Mouse (Mus musculus) heart, embryonic 11.5 days (tissue): ENCODE data around the gene Hdac11. TPM values are rescaled to one million over a fixed set of nuclear protein-coding genes. Genes with fewer than 3 reads are reported as not detected.

Source experiments
- ATAC-seq: fragments of 200-750 bp; cut with Nextera tagmentation; replicated peaks from 2 replicates; pipeline ENCODE4 v1.8.0; 2017; ENCODE audit warnings: moderate library complexity; ENCODE audit not compliant: insufficient number of reproducible peaks, low FRiP score, low TSS enrichment
- H3K27ac ChIP-seq: fragments of 300-500 bp; sonication (generic); 2 replicates; pipeline ENCODE4 v1.5.1; 2014; ENCODE audit warnings: mild to moderate bottlenecking, low read depth, low read length
- H3K27me3 ChIP-seq: fragments of 300-500 bp; sonication (generic); 2 replicates; pipeline ENCODE4 v1.6.1; 2014; ENCODE audit warnings: mild to moderate bottlenecking, low read length, mixed read lengths; ENCODE audit not compliant: control insufficient read depth, insufficient read depth
- H3K36me3 ChIP-seq: fragments of 300-500 bp; sonication (generic); 2 replicates; pipeline ENCODE4 v1.6.1; 2014; ENCODE audit warnings: mild to moderate bottlenecking, low read length, moderate library complexity, mixed read lengths; ENCODE audit not compliant: control insufficient read depth, insufficient read depth
- H3K4me1 ChIP-seq: fragments of 300-500 bp; sonication (generic); 2 replicates; pipeline ENCODE4 v1.6.1; 2014; ENCODE audit warnings: low read length; ENCODE audit not compliant: control insufficient read depth, insufficient read depth
- H3K4me2 ChIP-seq: fragments of 300-500 bp; sonication (generic); 2 replicates; pipeline ENCODE4 v1.6.1; 2014; ENCODE audit warnings: mild to moderate bottlenecking, moderate library complexity
- H3K4me3 ChIP-seq: fragments of 300-500 bp; sonication (generic); 2 replicates; pipeline ENCODE4 v1.5.1; 2014; ENCODE audit warnings: low read depth, low read length
- H3K9ac ChIP-seq: fragments of 300-500 bp; sonication (generic); 2 replicates; pipeline ENCODE4 v1.6.1; 2014; ENCODE audit warnings: mild to moderate bottlenecking, low read depth, low read length, moderate library complexity
- H3K9me3 ChIP-seq: fragments of 300-500 bp; sonication (generic); replicated peaks from 2 replicates; pipeline ENCODE4 v1.6.1; 2016; ENCODE audit warnings: low read length; ENCODE audit not compliant: control insufficient read depth
- WGBS: fragments of 180-500 bp; shearing (Covaris S2); extraction: QIAGEN DNeasy Blood & Tissue Kit; methylation state at CpG from one replicate; pipeline ENCODE4 v1.1.7; 2014; ENCODE audit not compliant: insufficient replicate concordance; 5-methylcytosine and 5-hydroxymethylcytosine counted together
- polyA plus RNA-seq: library from polyadenylated mRNA; unstranded; fragments of >200 nt; fragmentation: Nextera tagmentation; extraction: Ambion mirVana; gene quantifications from 2 replicates; pipeline ENCODE4 v1.2.1, GENCODE M21; 2014

The Hdac11 gene
- polyA plus RNA-seq, 1 experiment from 2014 or later = 7.9 TPM

DNA sequence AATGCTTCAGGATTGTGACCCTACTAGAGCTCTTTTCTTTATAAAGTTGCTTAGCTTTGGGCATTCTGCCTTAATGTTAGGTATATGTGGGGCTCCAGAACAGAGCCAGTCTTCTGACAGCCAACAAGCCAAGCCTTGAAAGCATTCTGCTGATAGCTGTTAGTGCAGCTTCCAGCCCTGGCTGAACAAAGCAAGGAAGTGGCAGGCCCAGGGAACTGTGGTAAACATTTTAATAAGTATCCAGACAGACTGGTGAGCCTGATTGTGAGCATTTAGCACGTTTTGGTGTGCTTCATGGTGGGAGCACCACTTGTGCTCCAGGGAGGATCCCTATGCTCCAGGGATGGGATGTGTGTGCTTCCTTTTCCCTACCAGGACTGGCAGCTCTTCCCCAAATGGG is 26.6 kb downstream of the Hdac11 start:
- Histone ChIP-seq H3K27ac (no peak overlapping the region), H3K9me3 (no peaks in the 10 kb centered on the region)
- 33% methylated on average over 1 of the region's 1 CpGs for WGBS

DNA sequence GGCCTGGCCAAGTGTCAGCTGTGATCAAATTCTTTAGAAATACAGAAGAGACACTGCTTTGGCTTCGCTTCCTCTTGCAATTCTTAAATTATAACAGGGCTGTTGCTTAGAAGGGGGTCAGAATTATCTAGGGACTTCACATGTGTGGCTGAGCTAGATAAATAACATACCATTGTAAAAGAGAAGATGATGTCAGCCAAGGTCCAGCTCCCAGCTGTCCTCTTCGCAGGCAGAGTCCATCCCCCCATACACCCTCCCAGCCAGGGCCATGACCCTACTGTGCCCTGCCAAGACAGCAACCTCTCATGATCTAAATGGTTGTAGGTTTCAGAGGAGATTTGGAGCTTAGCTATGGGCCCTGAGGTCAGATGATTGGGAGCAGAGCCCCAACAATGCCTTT is 27.5 kb downstream of the Hdac11 start:
- Histone ChIP-seq H3K27ac (no peak overlapping the region), H3K9ac (no peak overlapping the region), H3K27me3 (no peaks in the 10 kb centered on the region; the same call in 1 of the 2 replicates), H3K36me3 (no peaks in the 10 kb centered on the region), H3K9me3 (no peaks in the 10 kb centered on the region), H3K4me1 (peaks cover 6% of the 10 kb centered on the region; the same call in 1 of the 2 replicates), H3K4me2 (no peak overlapping the region), H3K4me3 (no peak overlapping the region)
- no peak for ATAC-seq
- 46% methylated on average over 2 of the region's 2 CpGs for WGBS

More for the DNA sequence above, 26.6 kb downstream of the Hdac11 start:
- Histone ChIP-seq H3K36me3 (no peaks in the 10 kb centered on the region), H3K4me1 (peaks cover 6% of the 10 kb centered on the region; the same call in 1 of the 2 replicates), H3K27me3 (no peaks in the 10 kb centered on the region; the same call in 1 of the 2 replicates), H3K4me3 (no peak overlapping the region), H3K4me2 (no peak overlapping the region), H3K9ac (no peak overlapping the region)
- ATAC-seq = no peak

DNA sequence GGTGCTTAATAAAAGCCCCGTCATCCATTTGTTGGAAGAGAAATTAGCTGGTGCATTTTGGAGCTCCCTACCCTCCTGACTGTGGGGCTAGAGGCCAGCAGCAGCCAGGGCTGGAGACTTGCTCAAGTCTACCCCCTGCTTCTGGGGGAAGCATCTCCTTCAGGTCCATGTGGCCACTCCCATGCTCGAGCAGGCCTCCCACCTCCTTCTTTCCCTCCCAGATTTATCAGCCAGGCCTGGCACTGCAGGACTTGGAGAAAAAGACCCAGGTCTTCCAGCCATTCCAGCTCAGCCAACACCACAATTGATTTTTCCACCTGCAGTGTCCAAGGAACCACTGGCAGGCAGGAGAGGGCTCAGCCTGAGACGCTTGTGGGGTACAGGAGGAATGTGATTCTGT is 28.3 kb downstream of the Hdac11 start:
- 64% methylated on average over 3 of the region's 3 CpGs for WGBS
- no peaks in the 10 kb centered on the region for H3K9me3 ChIP-seq
- H3K27ac ChIP-seq = no peak overlapping the region
- H3K27me3 ChIP-seq = no peaks in the 10 kb centered on the region; the same call in 1 of the 2 replicates
- no peak for ATAC-seq
- H3K36me3 ChIP-seq = no peaks in the 10 kb centered on the region
- no peak overlapping the region for H3K4me2 ChIP-seq
- H3K4me3 ChIP-seq = no peak overlapping the region
- H3K9ac ChIP-seq = no peak overlapping the region
- peaks cover 6% of the 10 kb centered on the region; the same call in 1 of the 2 replicates for H3K4me1 ChIP-seq

DNA sequence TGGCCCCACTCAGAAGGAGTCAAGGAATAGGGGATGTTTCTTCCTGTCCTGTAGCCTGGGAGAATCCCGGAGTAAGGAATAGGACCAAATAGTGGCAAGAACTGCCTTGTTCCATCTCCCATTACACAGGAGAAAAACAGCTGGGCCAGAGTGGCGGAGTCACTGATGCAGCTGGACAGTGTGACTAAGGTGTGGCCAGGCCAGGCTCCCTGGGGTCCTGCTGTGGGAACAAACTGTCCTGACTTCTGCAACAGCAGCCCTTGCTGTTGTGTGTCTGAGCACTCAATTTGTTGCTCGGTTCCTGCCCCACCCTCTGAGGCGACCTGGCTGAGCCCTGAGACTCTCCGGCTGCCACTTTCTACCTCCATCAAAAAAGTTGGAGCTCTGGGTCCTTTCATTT is 29.0 kb downstream of the Hdac11 start:
- H3K36me3 ChIP-seq = no peaks in the 10 kb centered on the region
- H3K4me1 ChIP-seq = peaks cover 4% of the 10 kb centered on the region; the same call in 1 of the 2 replicates
- no peak overlapping the region for H3K9ac ChIP-seq
- 73% methylated on average over 5 of the region's 5 CpGs for WGBS
- no peak overlapping the region for H3K4me2 ChIP-seq
- no peak overlapping the region for H3K4me3 ChIP-seq
- H3K27me3 ChIP-seq = no peaks in the 10 kb centered on the region; the same call in 1 of the 2 replicates
- no peak overlapping the region for H3K27ac ChIP-seq
- no peak for ATAC-seq
- H3K9me3 ChIP-seq = no peaks in the 10 kb centered on the region

DNA sequence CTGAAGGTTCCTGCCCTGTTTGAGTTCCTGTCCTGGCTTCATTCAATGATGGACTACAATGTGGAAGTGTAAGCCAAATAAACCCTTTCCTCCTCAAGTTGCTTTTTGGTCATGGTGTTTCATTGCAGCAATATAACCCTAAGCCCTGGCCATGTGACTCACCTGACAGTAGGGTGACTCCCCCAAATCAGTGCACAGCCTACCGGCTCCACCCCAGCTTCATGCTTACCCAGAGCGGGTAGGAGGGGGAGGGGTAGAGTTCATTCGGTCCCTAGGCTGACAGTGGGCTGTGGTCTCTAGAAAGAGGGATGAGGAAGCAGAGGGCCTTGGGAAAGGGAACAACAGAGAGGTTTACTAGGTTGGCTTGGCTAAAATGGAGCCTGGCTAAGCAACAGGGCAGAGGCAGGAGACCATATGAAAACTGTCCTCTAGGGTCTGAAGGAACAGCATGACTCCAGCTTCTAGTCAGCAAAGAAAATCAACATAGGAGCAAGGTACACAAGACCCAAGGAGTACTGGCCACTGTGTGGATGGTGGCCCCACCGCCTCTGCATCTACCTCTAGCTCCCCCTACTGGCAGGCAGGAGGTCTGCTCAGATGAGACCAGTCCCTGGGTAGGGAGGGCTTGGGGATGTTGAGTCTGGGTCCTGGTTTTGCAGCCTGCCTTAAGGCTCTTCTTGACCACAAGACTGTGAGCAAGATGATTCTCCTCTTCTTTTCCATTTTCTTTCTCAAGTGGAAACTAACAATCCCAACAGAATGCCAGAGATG is 29.9 kb downstream of the Hdac11 start:
- H3K4me3 ChIP-seq = no peak overlapping the region
- H3K36me3 ChIP-seq = no peaks in the 10 kb centered on the region
- ATAC-seq = 0 out of 2 replicates have a peak, but pooled peaks have one; percentile 31
- no peaks in the 10 kb centered on the region; the same call in 1 of the 2 replicates for H3K27me3 ChIP-seq
- H3K4me1 ChIP-seq = 0 out of 2 replicates have a peak, but pooled peaks cover 3% of the 10 kb centered on the region
- no peak overlapping the region for H3K4me2 ChIP-seq
- no peak overlapping the region for H3K27ac ChIP-seq
- WGBS = 52% methylated on average over 4 of the region's 4 CpGs
- no peaks in the 10 kb centered on the region for H3K9me3 ChIP-seq
- H3K9ac ChIP-seq = no peak overlapping the region

DNA sequence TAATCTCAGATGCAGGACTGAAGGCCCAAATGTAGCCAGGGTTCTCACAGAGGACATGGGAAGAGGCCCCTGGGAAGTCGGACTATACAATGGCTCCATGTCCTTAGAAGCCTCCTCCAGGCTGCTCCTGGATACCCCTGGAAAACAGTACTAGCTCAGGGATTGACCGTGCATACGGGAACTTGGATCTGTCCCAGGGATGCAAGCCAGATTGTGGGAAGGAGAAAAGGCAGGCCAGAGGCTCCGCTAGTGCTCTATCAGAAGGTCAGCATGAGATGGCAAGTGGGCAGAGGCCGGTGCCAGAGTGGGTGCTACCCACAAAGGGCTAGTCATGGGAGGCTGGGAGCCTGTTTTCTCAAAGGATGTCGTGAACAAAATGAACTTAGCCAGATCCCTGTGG is 30.5 kb downstream of the Hdac11 start:
- ATAC-seq = no peak

DNA sequence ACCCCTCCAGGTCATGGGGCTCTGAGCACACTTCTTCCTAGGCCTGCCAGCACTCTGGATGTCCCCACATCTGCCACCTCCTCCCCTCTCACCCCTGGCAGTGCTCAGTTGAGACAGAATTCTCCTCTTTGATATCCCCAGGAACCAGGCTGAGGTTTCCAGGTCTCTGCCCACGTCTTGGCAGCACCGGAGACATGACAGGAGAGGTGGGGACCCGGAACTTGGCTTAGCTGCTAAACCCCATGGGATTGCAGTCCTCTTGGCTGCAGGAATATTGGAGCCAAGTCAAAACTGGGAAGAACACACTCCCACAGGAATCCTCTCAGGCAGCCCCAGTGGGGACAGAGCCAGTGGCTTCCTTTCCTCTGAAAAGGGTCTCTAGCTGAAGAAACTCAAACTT is 31.4 kb downstream of the Hdac11 start:
- no peak overlapping the region for H3K4me2 ChIP-seq
- H3K36me3 ChIP-seq = no peaks in the 10 kb centered on the region
- no peaks in the 10 kb centered on the region; the same call in 1 of the 2 replicates for H3K27me3 ChIP-seq
- H3K9me3 ChIP-seq = no peaks in the 10 kb centered on the region
- no peak for ATAC-seq
- H3K27ac ChIP-seq = no peak overlapping the region
- WGBS = 61% methylated on average over 3 of the region's 3 CpGs
- H3K4me3 ChIP-seq = no peak overlapping the region
- H3K4me1 ChIP-seq = peaks cover 3% of the 10 kb centered on the region; the same call in 1 of the 2 replicates
- no peak overlapping the region for H3K9ac ChIP-seq

More for the DNA sequence above, 30.5 kb downstream of the Hdac11 start:
- Histone ChIP-seq H3K9me3 (no peaks in the 10 kb centered on the region), H3K36me3 (no peaks in the 10 kb centered on the region), H3K27ac (no peak overlapping the region), H3K27me3 (no peaks in the 10 kb centered on the region; the same call in 1 of the 2 replicates), H3K9ac (no peak overlapping the region), H3K4me1 (0 out of 2 replicates have a peak, but pooled peaks cover 3% of the 10 kb centered on the region), H3K4me3 (no peak overlapping the region), H3K4me2 (no peak overlapping the region)
- 71% methylated on average over 6 of the region's 6 CpGs for WGBS

DNA sequence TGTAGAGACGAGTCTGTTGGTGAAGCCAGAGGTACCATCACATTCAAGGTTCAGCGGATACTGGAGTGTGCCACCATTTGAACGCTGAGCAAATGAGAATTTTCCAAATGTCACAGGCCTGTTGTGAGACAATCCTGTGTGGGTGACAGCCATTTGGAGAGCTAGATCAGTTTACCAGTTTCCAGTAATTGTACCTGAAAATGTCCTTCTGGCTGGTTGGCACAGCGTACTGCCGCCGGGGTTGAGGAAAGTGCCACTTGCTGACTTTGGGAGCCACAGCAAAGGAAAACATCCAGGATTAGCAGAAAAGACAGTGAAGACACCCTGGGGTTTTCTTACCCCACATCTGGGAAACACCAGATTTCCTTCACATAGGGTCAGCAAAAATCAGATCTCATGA is 33.5 kb downstream of the Hdac11 start:
- Histone ChIP-seq H3K36me3 (no peaks in the 10 kb centered on the region), H3K4me2 (no peak overlapping the region), H3K4me3 (no peak overlapping the region), H3K9me3 (no peaks in the 10 kb centered on the region), H3K4me1 (no peaks in the 10 kb centered on the region; the same call in 1 of the 2 replicates), H3K27me3 (peaks cover 5% of the 10 kb centered on the region; the same call in 1 of the 2 replicates), H3K9ac (no peak overlapping the region), H3K27ac (no peak overlapping the region)
- no peak for ATAC-seq
- 79% methylated on average over 6 of the region's 6 CpGs for WGBS
